8 mouse cellular contexts compared by ENCODE assay signal in genomic region chr12:70148631-70149265, GRCm38 (mm10). TPM values are rescaled to one million over a fixed set of nuclear protein-coding genes. Genes with fewer than 3 reads are reported as not detected.
DNase-seq lines count a peak whose midpoint lies in the region; ATAC-seq and TF ChIP-seq lines count a peak whose summit lies in the region.

No protein-coding gene starts in this region.

- no peaks in the 10 kb centered on the region for H3K27me3 ChIP-seq in hindbrain, embryonic 14.5 days (ENCODE audit: control insufficient read depth, insufficient read depth, low read length)
- no peaks in the 10 kb centered on the region for H3K27me3 ChIP-seq in lung, postnatal 0 days (replicated peaks; ENCODE audit: insufficient read depth, low read length)
- H3K27me3 ChIP-seq in thymus, adult 2 months (ENCODE audit: control insufficient read depth, insufficient read depth, low read length): no peaks in the 10 kb centered on the region

- H3K9me3 ChIP-seq in hindbrain, embryonic 14.5 days (ENCODE audit: control insufficient read depth, low read length): no peaks in the 10 kb centered on the region
- H3K9me3 ChIP-seq in lung, postnatal 0 days (ENCODE audit: low read length): no peaks in the 10 kb centered on the region

- no peak; the same call in 1 of the 2 replicates for ATAC-seq in hindbrain, embryonic 14.5 days (ENCODE audit: low FRiP score)
- no peak for ATAC-seq in lung, postnatal 0 days

- H3K4me2 ChIP-seq in hindbrain, embryonic 14.5 days (replicated peaks): peak overlapping the region; percentile 46
- peak overlapping the region; percentile 56 for H3K4me2 ChIP-seq in lung, postnatal 0 days (replicated peaks; ENCODE audit: low read depth, low read length)

- no peak for TF ChIP-seq CTCF in left cerebral cortex, adult 2 months (IDR thresholded peaks at IDR 0.05)
- no peak for TF ChIP-seq CTCF in brain, embryonic 14.5 days (IDR thresholded peaks at IDR 0.05; ENCODE audit: borderline replicate concordance, extremely low read depth, insufficient read depth, insufficient read length)
- no peak for TF ChIP-seq CTCF in lung, postnatal 0 days (IDR thresholded peaks at IDR 0.05)
- TF ChIP-seq CTCF in thymus, adult 2 months (IDR thresholded peaks at IDR 0.05; ENCODE audit: borderline replicate concordance, control insufficient read depth, extremely low read depth, insufficient read depth, low read length, poor library complexity): no peak

- no peak for TF ChIP-seq EP300 in lung, postnatal 0 days (IDR thresholded peaks at IDR 0.05)

- H3K4me1 ChIP-seq in hindbrain, embryonic 14.5 days (replicated peaks; ENCODE audit: control insufficient read depth, insufficient read depth, low read length): no peaks in the 10 kb centered on the region; the same call in 1 of the 2 replicates
- H3K4me1 ChIP-seq in lung, postnatal 0 days (ENCODE audit: insufficient read depth, low read depth, low read length): peaks cover 7% of the 10 kb centered on the region; the same call in 1 of the 2 replicates
- H3K4me1 ChIP-seq in thymus, adult 2 months (replicated peaks; ENCODE audit: control insufficient read depth, insufficient read depth, low read length): peaks cover 10% of the 10 kb centered on the region

- peak overlapping the region; percentile 32 for H3K4me3 ChIP-seq in left cerebral cortex, adult 2 months
- H3K4me3 ChIP-seq in hindbrain, embryonic 14.5 days (replicated peaks; ENCODE audit: low read length): no peak overlapping the region
- peak overlapping the region; percentile 24 for H3K4me3 ChIP-seq in lung, postnatal 0 days (ENCODE audit: low read depth, low read length)
- H3K4me3 ChIP-seq in thymus, adult 2 months (ENCODE audit: control insufficient read depth, insufficient read depth, low read length): peak overlapping the region; percentile 39

- intact Hi-C loops in left cerebral cortex, adult 2 months (cut with DNase I): loop anchor here (5.0 kb wide), 3 partner anchors 36 to 161 kb away; partner anchors contain the start of genes Nin and Sav1
- intact Hi-C loops in left cerebral cortex, postnatal 14 days (cut with DNase I): no loop called here

- no peak for TF ChIP-seq POLR2A in brain, embryonic 14.5 days (IDR thresholded peaks at IDR 0.05; ENCODE audit: borderline replicate concordance, extremely low read depth, insufficient read depth, insufficient read length, poor library complexity, severe bottlenecking)
- TF ChIP-seq POLR2A in thymus, adult 2 months (IDR thresholded peaks at IDR 0.05; ENCODE audit: control insufficient read depth, extremely low read depth, insufficient read depth, low read length, poor library complexity): no peak

- H3K36me3 ChIP-seq in hindbrain, embryonic 14.5 days (replicated peaks; ENCODE audit: control insufficient read depth, insufficient read depth): no peaks in the 10 kb centered on the region
- no peaks in the 10 kb centered on the region for H3K36me3 ChIP-seq in lung, postnatal 0 days (ENCODE audit: insufficient read depth, low read length)
- no peaks in the 10 kb centered on the region for H3K36me3 ChIP-seq in thymus, adult 2 months (ENCODE audit: control insufficient read depth, insufficient read depth, low read length)

- no peak overlapping the region for H3K27ac ChIP-seq in left cerebral cortex, adult 2 months
- peak overlapping the region; percentile 66 for H3K27ac ChIP-seq in hindbrain, embryonic 14.5 days
- H3K27ac ChIP-seq in lung, postnatal 0 days (ENCODE audit: low read length): no peak overlapping the region
- H3K27ac ChIP-seq in thymus, adult 2 months (ENCODE audit: control insufficient read depth, insufficient read depth, low read length): peak overlapping the region; percentile 57; the same call in 1 of the 2 replicates

- H3K9ac ChIP-seq in hindbrain, embryonic 14.5 days: peak overlapping the region; percentile 29; the same call in 1 of the 2 replicates
- H3K9ac ChIP-seq in lung, postnatal 0 days (replicated peaks; ENCODE audit: low read depth): no peak overlapping the region; the same call in 1 of the 2 replicates

- DNase-seq in left cerebral cortex, adult 2 months (ENCODE audit: extremely low spot score in 1 of 2, low spot score in 2 of 2): no peak
- DNase-seq in left cerebral cortex, postnatal 14 days (ENCODE audit: low spot score in 2 of 2): no peak
- DNase-seq in brain, embryonic 14.5 days (ENCODE audit: low read depth): peak; percentile 56
- no peak for DNase-seq in hindbrain, embryonic 14.5 days (ENCODE audit: low spot score)
- DNase-seq in lung, postnatal 0 days (ENCODE audit: low spot score): peak; percentile 45
- peak; percentile 58 for DNase-seq in thymus, adult 2 months
- DNase-seq in layer of hippocampus, adult 11-12 months (ENCODE audit: low spot score): no peak
- no peak for DNase-seq in layer of hippocampus, adult 8-10 months (ENCODE audit: low spot score in 2 of 2)

- 12% methylated on average over 11 of the region's 11 CpGs for WGBS in hindbrain, embryonic 14.5 days
- WGBS in lung, postnatal 0 days: 17% methylated on average over 11 of the region's 11 CpGs
- 18% methylated on average over 11 of the region's 11 CpGs for WGBS in thymus, adult 2 months

RNA-seq across cellular contexts. Expression of gene Abhd12b, which starts 5.2 kb away (rescaled TPM):
- under 1 TPM; 0.14 to 0.37 TPM for total RNA-seq in left cerebral cortex, adult 2 months (2021)
- not detected for total RNA-seq in left cerebral cortex, postnatal 14 days (2021)
- polyA plus RNA-seq in brain, embryonic 14.5 days (2012; rRNA removed): 0.18 and 0.34 TPM in 2 replicates
- 0.23 TPM in 1 of 2 replicates, not detected in the other for polyA plus RNA-seq in hindbrain, embryonic 14.5 days (2014; fragmentation: Nextera tagmentation; extraction: Ambion mirVana)
- 0.45 and 0.57 TPM in 2 replicates for polyA plus RNA-seq in lung, postnatal 0 days (2015; fragmentation: Nextera tagmentation; extraction: Ambion mirVana)
- polyA plus RNA-seq in thymus, adult 2 months (2012; rRNA removed): 0.12 and 0.15 TPM in 2 replicates
- total RNA-seq in layer of hippocampus, adult 8-10 months (2022): not detected

RNA-seq across cellular contexts. Expression of gene Nin, which starts 35.2 kb away (rescaled TPM):
- total RNA-seq in left cerebral cortex, adult 2 months (2021): 10 to 100 TPM; 67.4 to 82.6 TPM
- 10 to 100 TPM; 44.5 to 53.7 TPM for total RNA-seq in left cerebral cortex, postnatal 14 days (2021)
- 23.8 and 29.7 TPM in 2 replicates for polyA plus RNA-seq in brain, embryonic 14.5 days (2012; rRNA removed)
- 12.6 and 12.8 TPM in 2 replicates for polyA plus RNA-seq in hindbrain, embryonic 14.5 days (2014; fragmentation: Nextera tagmentation; extraction: Ambion mirVana)
- polyA plus RNA-seq in lung, postnatal 0 days (2015; fragmentation: Nextera tagmentation; extraction: Ambion mirVana): 8.3 and 8.6 TPM in 2 replicates
- 21.8 and 32.2 TPM in 2 replicates for polyA plus RNA-seq in thymus, adult 2 months (2012; rRNA removed)
- total RNA-seq in layer of hippocampus, adult 8-10 months (2022): 10 to 100 TPM; 58.1 to 82.5 (median 66.6) TPM

Comparison
In these comparisons a context has a peak if more than half of its experiments do, and no peak if none do; other contexts are left out.
1. DNase-seq: peak in brain, embryonic 14.5 days (single experiment), lung, postnatal 0 days (single experiment) and thymus, adult 2 months (single experiment); none in left cerebral cortex, adult 2 months (0 of 2), left cerebral cortex, postnatal 14 days (0 of 2), hindbrain, embryonic 14.5 days (single experiment), layer of hippocampus, adult 11-12 months (single experiment) and layer of hippocampus, adult 8-10 months (0 of 2).
2. H3K27ac ChIP-seq: peak in hindbrain, embryonic 14.5 days (single experiment) and thymus, adult 2 months (single experiment); none in left cerebral cortex, adult 2 months (single experiment) and lung, postnatal 0 days (single experiment).